Comparison of ENCODE assay signal across 8 mouse cellular contexts in the genomic region with DNA sequence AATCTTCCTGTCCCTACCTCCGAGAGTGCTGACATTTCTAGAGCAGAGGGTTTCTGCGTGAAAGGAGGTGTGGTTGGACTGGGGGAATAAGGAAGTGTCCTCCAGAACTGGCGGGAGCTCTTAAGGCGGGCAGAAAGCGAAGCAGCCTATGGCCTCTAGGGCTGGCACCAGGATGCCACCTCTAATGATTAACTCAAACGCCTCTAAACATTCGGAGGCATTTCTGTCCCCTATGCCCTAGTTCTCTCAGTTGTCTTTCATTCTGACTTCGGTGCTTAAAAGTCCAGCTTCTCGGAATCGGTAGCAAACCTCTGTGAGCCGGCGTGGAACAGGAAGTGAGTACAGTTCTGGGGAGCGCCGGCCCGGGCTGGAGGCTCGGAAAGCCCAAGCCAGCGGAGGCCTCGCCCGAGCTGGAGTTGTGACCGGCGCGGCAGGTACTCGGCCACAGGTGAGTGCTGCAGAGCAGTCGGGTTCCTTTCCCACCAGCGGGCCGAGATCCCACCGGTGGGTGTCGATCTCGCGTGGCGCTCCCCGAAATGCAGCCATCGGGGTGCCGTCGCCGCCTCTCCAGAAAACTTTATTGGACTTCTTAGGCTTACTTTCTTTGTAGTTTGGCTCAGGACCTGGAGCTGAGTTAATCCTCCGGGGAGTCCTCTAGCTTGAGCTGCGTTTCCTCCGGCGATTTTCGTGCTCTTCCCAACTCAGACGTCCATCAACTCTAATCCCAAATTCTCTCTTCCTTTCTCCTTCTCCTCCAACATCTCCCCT. TPM values are rescaled to one million over a fixed set of nuclear protein-coding genes. Genes with fewer than 3 reads are reported as not detected.
DNase-seq lines count a peak whose midpoint lies in the region; ATAC-seq and TF ChIP-seq lines count a peak whose summit lies in the region.

A gene (plus strand): TSS at position 84 of the 768 bp plus-strand sequence.

- H3K9ac ChIP-seq in hindbrain, postnatal 0 days (replicated peaks; ENCODE audit: low read length) = peak within 1 kb of the TSS; percentile 51
- peak within 1 kb of the TSS; percentile 86 for H3K9ac ChIP-seq in liver, embryonic 13.5 days

- peak within 1 kb of the TSS; percentile 96 for H3K27ac ChIP-seq in brown adipose tissue, adult 24 weeks (replicated peaks; ENCODE audit: low read depth, low read length)
- H3K27ac ChIP-seq in gastrocnemius, adult 2 months = peak within 1 kb of the TSS; percentile 88
- peak within 1 kb of the TSS; percentile 59; the same call in 1 of the 2 replicates for H3K27ac ChIP-seq in hindbrain, postnatal 0 days
- H3K27ac ChIP-seq in liver, embryonic 13.5 days = peak within 1 kb of the TSS; percentile 76

- no peaks in the 10 kb centered on the region for H3K27me3 ChIP-seq in hindbrain, postnatal 0 days (ENCODE audit: insufficient read depth, low read length)
- no peaks in the 10 kb centered on the region for H3K27me3 ChIP-seq in liver, embryonic 13.5 days

- ATAC-seq in hindbrain, postnatal 0 days = peak; percentile 74
- ATAC-seq in liver, embryonic 13.5 days (ENCODE audit: low read depth) = peak; percentile 92

- DNase-seq in MN1 (ENCODE audit: low spot score) = peak; percentile 16
- peak; percentile 58 for DNase-seq in gastrocnemius, adult 2 months
- DNase-seq in hindbrain, postnatal 0 days (ENCODE audit: low spot score) = peak; percentile 36
- DNase-seq in liver, embryonic 13.5 days = peak; percentile 50
- peak; percentile 78 for DNase-seq in naive thymus-derived CD4-positive, alpha-beta T cell, adult 2 months (ENCODE audit: low read depth)
- peak; percentile 42 for DNase-seq in thymus, postnatal 14 days
- DNase-seq in layer of hippocampus, adult 8-10 months (ENCODE audit: low spot score in 2 of 2) = no peak

- no peak for TF ChIP-seq CTCF in gastrocnemius, adult 2 months (IDR thresholded peaks at IDR 0.05)
- TF ChIP-seq CTCF in hindbrain, postnatal 0 days (IDR thresholded peaks at IDR 0.05; ENCODE audit: low read depth) = no peak

- H3K9me3 ChIP-seq in hindbrain, postnatal 0 days (ENCODE audit: low read length) = no peaks in the 10 kb centered on the region
- no peaks in the 10 kb centered on the region for H3K9me3 ChIP-seq in liver, embryonic 13.5 days (replicated peaks)

- no peaks in the 10 kb centered on the region for H3K36me3 ChIP-seq in hindbrain, postnatal 0 days (ENCODE audit: insufficient read depth, low read length)
- H3K36me3 ChIP-seq in liver, embryonic 13.5 days = peaks cover 12% of the 10 kb centered on the region

- intact Hi-C loops in gastrocnemius, adult 2 months (cut with DNase I) = no loop called here

- H3K4me3 ChIP-seq in brown adipose tissue, adult 24 weeks (ENCODE audit: insufficient read depth, low read depth, low read length) = peak within 1 kb of the TSS; percentile 95
- peak within 1 kb of the TSS; percentile 86 for H3K4me3 ChIP-seq in gastrocnemius, adult 2 months
- peak within 1 kb of the TSS; percentile 47 for H3K4me3 ChIP-seq in hindbrain, postnatal 0 days (ENCODE audit: low read length)
- peak within 1 kb of the TSS; percentile 77 for H3K4me3 ChIP-seq in liver, embryonic 13.5 days (replicated peaks)

- H3K4me1 ChIP-seq in brown adipose tissue, adult 24 weeks (ENCODE audit: control insufficient read depth, insufficient read depth, insufficient read length, low read length) = peaks cover 2% of the 10 kb centered on the region
- H3K4me1 ChIP-seq in hindbrain, postnatal 0 days (ENCODE audit: insufficient read depth, low read length) = no peaks in the 10 kb centered on the region
- H3K4me1 ChIP-seq in liver, embryonic 13.5 days (replicated peaks) = peaks cover 23% of the 10 kb centered on the region

- 2% methylated on average over 42 of the region's 42 CpGs for WGBS in hindbrain, postnatal 0 days
- WGBS in liver, embryonic 13.5 days (ENCODE audit: insufficient replicate concordance) = under 1% methylated on average over 42 of the region's 42 CpGs

- H3K4me2 ChIP-seq in hindbrain, postnatal 0 days (ENCODE audit: low read depth, low read length) = peak within 1 kb of the TSS; percentile 78
- H3K4me2 ChIP-seq in liver, embryonic 13.5 days = peak within 1 kb of the TSS; percentile 89

RNA-seq across cellular contexts. Expression of the gene that starts here (rescaled TPM):
- polyA plus RNA-seq in brown adipose tissue, adult 24 weeks (2012; ENCODE audit: insufficient read depth, insufficient read length, missing spikeins) = 9.9 and 15.4 TPM in 2 replicates
- 1 to 10 TPM; 2.6 to 2.7 TPM for total RNA-seq in gastrocnemius, adult 2 months (2021)
- 2.8 and 3.0 TPM in 2 replicates for total RNA-seq in hindbrain, postnatal 0 days (2014; rRNA removed)
- polyA plus RNA-seq in hindbrain, postnatal 0 days (2015; fragmentation: Nextera tagmentation; extraction: Ambion mirVana) = 5.0 and 5.4 TPM in 2 replicates
- polyA plus RNA-seq in liver, embryonic 13.5 days (2015; fragmentation: Nextera tagmentation; extraction: Ambion mirVana) = 15.4 and 18.0 TPM in 2 replicates
- 1 to 10 TPM; 1.5 to 5.8 (median 4.7) TPM for total RNA-seq in layer of hippocampus, adult 8-10 months (2022)

Comparison
In these comparisons a context has a peak if more than half of its experiments do, and no peak if none do; other contexts are left out.
1. DNase-seq: peak in MN1 (single experiment), gastrocnemius, adult 2 months (single experiment), hindbrain, postnatal 0 days (single experiment), liver, embryonic 13.5 days (single experiment), naive thymus-derived CD4-positive, alpha-beta T cell, adult 2 months (single experiment) and thymus, postnatal 14 days (single experiment); none in layer of hippocampus, adult 8-10 months (0 of 2).
2. Peak in every context shown above with its lines, with median percentiles within 50 percentile points of each other: H3K27ac ChIP-seq and H3K4me3 ChIP-seq.